Mouse (Mus musculus): ENCODE results near the gene Rps11. TPM values are rescaled to one million over a fixed set of nuclear protein-coding genes. Genes with fewer than 3 reads are reported as not detected.
A peak's percentile ranks its signal among the peaks of the same experiment; 100 is the strongest.

Rps11 gene
- polyA plus RNA-seq, 1 experiment from 2014 or later, result 960 TPM

DNA sequence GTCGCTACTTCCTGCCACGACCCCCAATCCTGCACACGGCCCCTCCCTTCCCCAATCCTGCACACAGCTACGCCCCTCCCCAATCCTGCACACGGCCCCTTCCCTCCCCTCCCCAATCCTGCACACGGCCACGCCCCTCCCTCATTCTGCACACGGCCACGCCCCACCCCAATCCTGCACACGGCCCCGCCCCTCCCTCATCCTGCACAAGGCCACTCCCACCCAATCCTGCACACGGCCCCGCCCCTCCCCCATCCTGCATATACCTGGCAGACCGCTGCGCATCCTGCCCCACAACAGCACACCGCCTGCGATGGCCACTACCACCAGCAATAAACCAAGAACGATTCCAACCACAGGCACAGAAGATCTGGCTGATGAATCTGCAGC is 30.7 kb downstream of the Rps11 start:
- WGBS, result 35% methylated on average over 18 of the region's 18 CpGs
- no peak for DNase-seq
- H3K9me3 ChIP-seq (ENCODE audit: control insufficient read depth, low read length), result no peaks in the 10 kb centered on the region

DNA sequence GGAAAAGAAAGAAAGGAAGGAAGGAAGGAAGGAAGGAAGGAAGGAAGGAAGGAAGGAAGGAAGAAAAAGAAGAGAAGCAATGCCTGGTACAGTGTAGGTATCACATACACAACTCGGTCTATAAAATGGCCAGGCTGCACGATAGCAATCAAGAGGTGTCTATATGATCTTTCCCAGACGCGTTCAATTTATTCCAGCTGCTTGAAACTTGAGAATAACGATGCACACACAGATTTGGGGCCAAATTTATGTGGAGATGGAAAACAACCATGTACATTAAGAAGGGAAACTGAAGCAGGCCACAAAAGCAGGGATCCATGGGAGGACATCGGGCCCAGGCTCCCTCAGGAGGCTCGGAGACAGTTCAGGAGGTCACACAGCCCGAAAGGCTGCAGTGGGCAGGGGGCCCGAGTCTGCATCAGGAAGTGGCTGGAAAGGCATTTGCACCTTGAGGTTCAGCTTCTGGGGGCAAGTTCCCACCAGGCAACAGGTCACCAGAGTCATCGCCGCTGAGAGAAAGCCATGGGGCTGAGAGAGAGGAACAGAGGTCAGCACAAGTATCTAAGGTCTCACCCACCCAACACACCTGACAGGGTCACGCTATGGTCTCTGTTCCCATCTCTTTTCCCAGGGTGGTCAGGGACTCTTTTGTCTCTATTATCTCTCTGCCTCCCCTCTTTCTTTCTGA is 31.3 kb downstream of the Rps11 start:
- WGBS, result 70% methylated on average over 12 of the region's 12 CpGs
- Histone ChIP-seq H3K27ac (replicated peaks; ENCODE audit: low read depth, low read length) (no peak overlapping the region), H3K27me3 (ENCODE audit: control insufficient read depth, insufficient read depth, low read length) (no peaks in the 10 kb centered on the region), H3K9ac (replicated peaks; ENCODE audit: low read length) (no peak overlapping the region), H3K4me2 (ENCODE audit: low read length) (no peak overlapping the region), H3K9me3 (ENCODE audit: control insufficient read depth, low read length) (no peaks in the 10 kb centered on the region), H3K36me3 (ENCODE audit: control insufficient read depth, insufficient read depth, low read length) (no peaks in the 10 kb centered on the region), H3K4me3 (replicated peaks; ENCODE audit: low read depth, low read length) (no peak overlapping the region), H3K4me1 (ENCODE audit: control insufficient read depth, insufficient read depth, low read length) (0 out of 2 replicates have a peak, but pooled peaks cover 3% of the 10 kb centered on the region)
- DNase-seq (no peak), ATAC-seq (ENCODE audit: low FRiP score, low TSS enrichment) (no peak)

More for the DNA sequence above, 30.7 kb downstream of the Rps11 start:
- Histone ChIP-seq H3K4me1 (ENCODE audit: control insufficient read depth, insufficient read depth, low read length) (0 out of 2 replicates have a peak, but pooled peaks cover 3% of the 10 kb centered on the region), H3K4me2 (ENCODE audit: low read length) (no peak overlapping the region), H3K9ac (replicated peaks; ENCODE audit: low read length) (no peak overlapping the region), H3K27ac (replicated peaks; ENCODE audit: low read depth, low read length) (no peak overlapping the region), H3K4me3 (replicated peaks; ENCODE audit: low read depth, low read length) (no peak overlapping the region), H3K36me3 (ENCODE audit: control insufficient read depth, insufficient read depth, low read length) (no peaks in the 10 kb centered on the region), H3K27me3 (ENCODE audit: control insufficient read depth, insufficient read depth, low read length) (no peaks in the 10 kb centered on the region)
- ATAC-seq (ENCODE audit: low FRiP score, low TSS enrichment), result no peak

DNA sequence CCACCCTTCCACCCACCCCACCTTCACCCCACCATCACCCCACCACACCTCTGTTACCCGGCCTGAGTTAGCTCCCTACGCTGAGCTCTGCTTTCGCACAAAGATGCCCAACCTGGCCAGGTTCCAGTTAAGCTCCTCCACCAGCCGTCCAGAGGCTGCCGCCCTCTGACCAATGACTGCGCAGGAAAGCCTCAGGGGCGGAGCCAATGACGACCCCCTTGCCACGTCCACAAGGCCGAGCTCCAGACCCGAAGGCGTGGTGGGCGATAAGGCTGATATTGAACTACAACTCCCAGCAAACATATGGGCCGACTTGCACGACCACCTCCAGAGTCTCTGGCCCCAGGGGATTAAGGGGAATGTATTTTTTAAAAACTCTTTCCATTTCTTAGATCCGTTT is 32.2 kb downstream of the Rps11 start, which contains the start of gene Rcn3:
TSS of gene Rcn3 (minus strand) at position 174 of the 400 bp plus-strand sequence.
- Histone ChIP-seq H3K9me3 (ENCODE audit: control insufficient read depth, low read length) (no peaks in the 10 kb centered on the region), H3K27ac (replicated peaks; ENCODE audit: low read depth, low read length) (no peak within 1 kb of the TSS), H3K4me1 (ENCODE audit: control insufficient read depth, insufficient read depth, low read length) (0 out of 2 replicates have a peak, but pooled peaks cover 3% of the 10 kb centered on the region), H3K36me3 (ENCODE audit: control insufficient read depth, insufficient read depth, low read length) (no peaks in the 10 kb centered on the region), H3K4me2 (ENCODE audit: low read length) (peak within 1 kb of the TSS; percentile 64), H3K27me3 (ENCODE audit: control insufficient read depth, insufficient read depth, low read length) (no peaks in the 10 kb centered on the region), H3K9ac (replicated peaks; ENCODE audit: low read length) (peak within 1 kb of the TSS; percentile 45), H3K4me3 (replicated peaks; ENCODE audit: low read depth, low read length) (peak within 1 kb of the TSS; percentile 39)
- WGBS, result under 1% methylated on average over 16 of the region's 16 CpGs
- ATAC-seq (ENCODE audit: low FRiP score, low TSS enrichment), result peak; percentile 93
- DNase-seq, result peak; percentile 92

DNA sequence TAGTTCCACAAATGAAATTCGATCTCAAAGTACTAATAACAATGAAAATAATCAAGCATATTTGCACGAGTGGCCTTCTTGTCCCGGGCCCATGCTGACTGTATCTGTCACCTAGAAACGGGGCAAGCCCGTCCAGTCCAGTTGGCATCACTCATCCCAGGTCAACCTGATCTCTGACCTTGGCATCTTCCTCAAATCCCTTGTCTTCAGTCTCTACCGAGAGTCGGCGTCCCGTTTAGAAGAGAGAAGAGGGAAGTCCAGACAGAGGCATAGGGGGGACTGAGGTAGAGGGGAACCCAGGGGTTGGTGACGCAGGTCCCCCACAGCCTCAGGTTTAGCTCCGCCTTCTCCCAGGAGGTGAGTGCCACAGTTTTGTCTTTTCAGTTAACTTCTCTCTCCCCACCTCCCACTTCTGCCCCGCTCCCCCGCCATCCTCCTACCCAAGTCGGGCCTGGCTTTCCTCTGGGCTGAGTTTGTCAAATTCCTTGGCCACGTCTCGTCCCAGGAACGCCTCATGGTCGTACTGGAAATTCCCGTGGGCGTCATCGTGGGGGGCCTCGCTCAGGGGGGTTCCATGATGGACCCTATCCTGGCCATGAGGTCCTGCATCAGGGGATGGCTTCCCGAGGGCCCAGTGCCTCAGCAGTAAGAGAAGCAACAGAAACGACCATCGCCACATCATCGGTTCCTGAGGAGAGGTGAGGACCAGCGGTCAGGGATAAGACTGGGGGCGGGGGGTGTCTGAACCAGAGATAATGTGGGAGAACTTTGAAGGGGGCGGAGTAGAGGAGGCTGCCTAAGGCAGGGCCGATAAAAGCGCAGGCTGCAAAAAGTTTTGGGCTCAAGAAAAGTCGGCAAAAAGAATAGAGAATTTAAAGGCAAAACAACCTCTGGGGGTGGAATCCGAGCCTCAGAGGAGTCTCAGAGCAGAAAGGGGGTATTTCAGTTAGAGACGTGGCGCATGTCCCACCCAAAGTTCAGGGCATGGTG is 32.9 kb downstream of the Rps11 start:
- Histone ChIP-seq H3K9ac (replicated peaks; ENCODE audit: low read length) (peak overlapping the region; percentile 45), H3K4me3 (replicated peaks; ENCODE audit: low read depth, low read length) (peak overlapping the region; percentile 39), H3K36me3 (ENCODE audit: control insufficient read depth, insufficient read depth, low read length) (peaks cover 4% of the 10 kb centered on the region), H3K4me1 (ENCODE audit: control insufficient read depth, insufficient read depth, low read length) (0 out of 2 replicates have a peak, but pooled peaks cover 3% of the 10 kb centered on the region), H3K9me3 (ENCODE audit: control insufficient read depth, low read length) (no peaks in the 10 kb centered on the region), H3K4me2 (ENCODE audit: low read length) (peak overlapping the region; percentile 64), H3K27ac (replicated peaks; ENCODE audit: low read depth, low read length) (no peak overlapping the region), H3K27me3 (ENCODE audit: control insufficient read depth, insufficient read depth, low read length) (no peaks in the 10 kb centered on the region)
- DNase-seq, result peak; percentile 19
- 0 out of 2 replicates have a peak, but pooled peaks have one; percentile 14 for ATAC-seq (ENCODE audit: low FRiP score, low TSS enrichment)
- 17% methylated on average over 35 of the region's 35 CpGs for WGBS

DNA sequence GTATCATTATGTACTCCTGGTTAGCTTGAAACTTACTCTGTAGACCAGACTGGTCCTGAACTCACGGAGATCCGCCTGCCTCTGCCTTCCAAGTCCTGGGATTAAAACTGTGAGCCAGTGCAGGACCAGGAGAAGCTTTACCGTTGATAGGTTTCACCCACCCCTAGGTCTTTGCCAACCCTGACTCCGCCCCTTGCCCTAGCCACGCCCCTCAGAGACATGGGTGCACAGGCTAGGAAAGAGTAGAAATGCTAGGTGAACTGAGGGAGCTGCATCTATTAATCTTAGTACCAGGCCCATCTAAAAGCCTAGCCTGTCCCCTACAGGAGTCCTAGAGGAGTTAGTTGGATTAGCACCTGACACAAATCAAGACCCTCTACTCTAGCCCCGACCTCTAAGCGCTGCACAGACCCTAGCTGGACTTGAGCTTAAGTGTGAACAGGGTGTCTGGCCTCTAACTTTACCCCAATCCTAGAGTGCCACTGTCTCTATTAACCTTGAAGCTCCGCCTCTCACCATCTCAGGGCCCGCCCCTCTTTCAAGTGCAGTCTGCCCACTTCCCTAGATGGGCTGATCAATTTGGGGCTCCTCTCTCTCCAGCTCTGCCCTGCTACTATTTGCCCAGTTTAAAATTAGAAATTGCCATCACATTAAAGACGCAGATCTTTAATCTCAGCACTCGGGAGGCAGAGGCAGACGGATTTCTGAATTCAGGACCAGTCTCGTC is 33.8 kb downstream of the Rps11 start:
- H3K4me1 ChIP-seq (ENCODE audit: control insufficient read depth, insufficient read depth, low read length), result 0 out of 2 replicates have a peak, but pooled peaks cover 3% of the 10 kb centered on the region
- no peaks in the 10 kb centered on the region for H3K27me3 ChIP-seq (ENCODE audit: control insufficient read depth, insufficient read depth, low read length)
- H3K9me3 ChIP-seq (ENCODE audit: control insufficient read depth, low read length), result no peaks in the 10 kb centered on the region
- peaks cover 7% of the 10 kb centered on the region for H3K36me3 ChIP-seq (ENCODE audit: control insufficient read depth, insufficient read depth, low read length)
- ATAC-seq (ENCODE audit: low FRiP score, low TSS enrichment) (no peak), DNase-seq (no peak)
- H3K4me3 ChIP-seq (replicated peaks; ENCODE audit: low read depth, low read length), result no peak overlapping the region
- no peak overlapping the region for H3K4me2 ChIP-seq (ENCODE audit: low read length)
- H3K9ac ChIP-seq (replicated peaks; ENCODE audit: low read length), result no peak overlapping the region; the same call in 1 of the 2 replicates
- no peak overlapping the region for H3K27ac ChIP-seq (replicated peaks; ENCODE audit: low read depth, low read length)
- 83% methylated on average over 13 of the region's 13 CpGs for WGBS

DNA sequence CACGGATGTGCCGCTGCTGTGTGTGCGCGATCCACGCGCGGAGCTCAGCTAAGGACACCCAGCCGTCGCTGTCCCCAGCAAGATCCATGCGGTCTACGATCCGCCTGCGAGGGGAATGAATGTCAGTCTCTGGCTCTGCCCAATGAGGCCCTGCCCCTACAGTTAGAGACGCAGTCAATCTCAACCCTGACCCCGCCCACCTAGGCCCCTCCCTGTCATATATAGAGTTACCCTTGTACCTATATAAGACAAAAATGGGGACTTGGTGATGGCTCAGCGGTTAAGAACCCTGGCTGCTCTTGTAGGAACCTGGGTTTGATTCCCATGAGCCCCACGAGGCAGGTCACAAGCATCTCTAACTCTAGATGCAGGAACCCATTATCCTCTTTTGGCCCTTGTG is 35.6 kb downstream of the Rps11 start:
- H3K36me3 ChIP-seq (ENCODE audit: control insufficient read depth, insufficient read depth, low read length), result peaks cover 7% of the 10 kb centered on the region
- H3K4me3 ChIP-seq (replicated peaks; ENCODE audit: low read depth, low read length), result no peak overlapping the region
- DNase-seq (no peak), ATAC-seq (ENCODE audit: low FRiP score, low TSS enrichment) (no peak)
- no peak overlapping the region for H3K27ac ChIP-seq (replicated peaks; ENCODE audit: low read depth, low read length)
- 0 out of 2 replicates have a peak, but pooled peaks cover 3% of the 10 kb centered on the region for H3K4me1 ChIP-seq (ENCODE audit: control insufficient read depth, insufficient read depth, low read length)
- no peak overlapping the region for H3K9ac ChIP-seq (replicated peaks; ENCODE audit: low read length)
- no peaks in the 10 kb centered on the region for H3K27me3 ChIP-seq (ENCODE audit: control insufficient read depth, insufficient read depth, low read length)
- 94% methylated on average over 17 of the region's 17 CpGs for WGBS
- H3K9me3 ChIP-seq (ENCODE audit: control insufficient read depth, low read length), result no peaks in the 10 kb centered on the region
- no peak overlapping the region for H3K4me2 ChIP-seq (ENCODE audit: low read length)

DNA sequence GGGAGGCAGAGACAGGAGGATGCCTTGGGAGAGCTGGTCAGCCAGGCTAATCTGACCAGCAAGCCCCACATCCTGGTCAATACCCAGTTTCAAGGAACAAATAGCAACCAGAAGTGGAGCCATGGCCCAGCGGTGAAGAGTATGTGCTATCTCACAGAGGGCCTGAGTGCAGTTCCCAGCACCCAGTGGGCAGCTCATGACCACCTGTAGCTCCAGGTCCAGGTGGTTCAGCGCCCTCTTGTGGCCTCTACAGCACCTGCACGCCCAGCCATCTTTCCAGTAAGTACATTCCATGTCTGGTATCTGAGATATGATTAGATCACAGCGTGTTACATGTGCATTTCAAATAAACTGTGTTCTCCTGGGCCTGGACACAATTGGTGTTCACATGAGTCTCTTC is 38.2 kb downstream of the Rps11 start:
- Histone ChIP-seq H3K36me3 (ENCODE audit: control insufficient read depth, insufficient read depth, low read length) (peaks cover 7% of the 10 kb centered on the region), H3K9ac (replicated peaks; ENCODE audit: low read length) (no peak overlapping the region), H3K4me2 (ENCODE audit: low read length) (no peak overlapping the region), H3K27ac (replicated peaks; ENCODE audit: low read depth, low read length) (no peak overlapping the region), H3K27me3 (ENCODE audit: control insufficient read depth, insufficient read depth, low read length) (no peaks in the 10 kb centered on the region), H3K4me3 (replicated peaks; ENCODE audit: low read depth, low read length) (no peak overlapping the region), H3K4me1 (ENCODE audit: control insufficient read depth, insufficient read depth, low read length) (no peaks in the 10 kb centered on the region), H3K9me3 (ENCODE audit: control insufficient read depth, low read length) (no peaks in the 10 kb centered on the region)
- WGBS, result 81% methylated on average over 4 of the region's 4 CpGs
- ATAC-seq (ENCODE audit: low FRiP score, low TSS enrichment), result no peak
- DNase-seq, result no peak

DNA sequence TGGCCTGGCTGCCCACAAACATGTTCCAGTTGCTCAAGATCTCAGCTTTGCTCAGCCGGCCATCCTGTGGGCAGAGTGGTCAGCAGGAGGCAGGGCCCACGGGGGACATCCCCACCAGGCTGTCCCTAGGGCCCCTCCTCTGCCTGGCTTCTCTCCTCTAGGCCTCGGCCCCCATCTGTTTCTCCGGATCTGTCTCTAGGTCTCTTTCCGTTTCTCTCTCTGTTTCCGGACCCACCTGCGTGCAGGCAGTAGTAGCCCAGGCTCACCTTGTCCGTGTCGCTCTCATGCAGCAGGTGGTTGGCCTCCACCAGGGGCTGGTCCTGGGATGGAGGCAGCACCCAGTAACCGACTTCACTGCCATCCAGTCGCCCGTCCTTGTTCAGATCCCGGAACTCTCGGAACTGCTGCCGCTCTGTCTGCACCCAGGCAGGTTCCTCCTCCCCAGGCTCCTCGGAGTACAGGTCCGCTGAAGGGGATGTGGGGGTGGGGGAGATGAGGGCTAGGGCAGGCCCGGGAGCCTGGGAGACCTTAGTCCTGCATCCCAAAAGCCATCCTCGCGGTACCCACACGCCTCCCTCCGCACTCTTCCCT is 40.8 kb downstream of the Rps11 start:
- H3K4me1 ChIP-seq (ENCODE audit: control insufficient read depth, insufficient read depth, low read length), result no peaks in the 10 kb centered on the region
- 89% methylated on average over 22 of the region's 22 CpGs for WGBS
- H3K4me2 ChIP-seq (ENCODE audit: low read length), result no peak overlapping the region
- no peak overlapping the region for H3K4me3 ChIP-seq (replicated peaks; ENCODE audit: low read depth, low read length)
- H3K9me3 ChIP-seq (ENCODE audit: control insufficient read depth, low read length), result no peaks in the 10 kb centered on the region
- no peaks in the 10 kb centered on the region for H3K27me3 ChIP-seq (ENCODE audit: control insufficient read depth, insufficient read depth, low read length)
- H3K36me3 ChIP-seq (ENCODE audit: control insufficient read depth, insufficient read depth, low read length), result peaks cover 7% of the 10 kb centered on the region
- DNase-seq (no peak), ATAC-seq (ENCODE audit: low FRiP score, low TSS enrichment) (no peak)
- H3K9ac ChIP-seq (replicated peaks; ENCODE audit: low read length), result no peak overlapping the region
- H3K27ac ChIP-seq (replicated peaks; ENCODE audit: low read depth, low read length), result 0 out of 2 replicates have a peak overlapping the region, but pooled peaks have one; percentile 49
